Mouse (Mus musculus) cerebellum, adult 2 months (tissue): ENCODE measurements around the gene Ofcc1.

Experiments used
- CTCF ChIP-seq: fragments of 200-500 bp; IDR thresholded peaks from 2 replicates; pipeline ENCODE4 v1.5.1; 2011; ENCODE audit warnings: low read depth, mild to moderate bottlenecking, control low read depth, low read length, moderate library complexity, borderline replicate concordance; ENCODE audit not compliant: insufficient read depth
- POLR2A ChIP-seq: fragments of 200-500 bp; IDR thresholded peaks from 2 replicates; pipeline ENCODE4 v1.6.1; 2011; ENCODE audit warnings: low read length, control low read depth, borderline replicate concordance; ENCODE audit not compliant: insufficient read depth

DNA sequence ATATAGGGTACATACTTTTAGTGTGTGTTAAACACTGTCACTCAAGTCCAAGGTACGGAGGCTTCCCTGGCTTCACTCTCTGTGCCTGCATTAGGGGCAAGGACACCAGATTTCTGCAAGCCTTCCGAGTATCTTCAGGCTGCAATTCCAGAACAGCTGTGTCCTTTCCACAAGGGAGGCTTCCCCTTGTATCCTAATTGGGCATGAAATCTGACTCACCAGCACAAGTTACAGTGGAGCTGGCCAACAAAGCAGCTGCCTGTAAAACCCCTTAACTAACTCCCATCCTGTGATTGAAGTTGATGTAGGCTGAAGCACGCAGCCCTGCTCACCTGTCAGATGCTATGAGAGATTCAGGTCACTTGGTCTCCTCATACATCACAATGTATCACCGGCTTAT, 3.6 kb upstream of the Ofcc1 start:
- TF ChIP-seq POLR2A, result no peak
- no peak for TF ChIP-seq CTCF
